Mouse (Mus musculus): ENCODE data around the gene Nacc2. TPM values are rescaled to one million over a fixed set of nuclear protein-coding genes. Genes with fewer than 3 reads are reported as not detected.

Nacc2 gene
- polyA plus RNA-seq, 1 experiment = 124 TPM

DNA sequence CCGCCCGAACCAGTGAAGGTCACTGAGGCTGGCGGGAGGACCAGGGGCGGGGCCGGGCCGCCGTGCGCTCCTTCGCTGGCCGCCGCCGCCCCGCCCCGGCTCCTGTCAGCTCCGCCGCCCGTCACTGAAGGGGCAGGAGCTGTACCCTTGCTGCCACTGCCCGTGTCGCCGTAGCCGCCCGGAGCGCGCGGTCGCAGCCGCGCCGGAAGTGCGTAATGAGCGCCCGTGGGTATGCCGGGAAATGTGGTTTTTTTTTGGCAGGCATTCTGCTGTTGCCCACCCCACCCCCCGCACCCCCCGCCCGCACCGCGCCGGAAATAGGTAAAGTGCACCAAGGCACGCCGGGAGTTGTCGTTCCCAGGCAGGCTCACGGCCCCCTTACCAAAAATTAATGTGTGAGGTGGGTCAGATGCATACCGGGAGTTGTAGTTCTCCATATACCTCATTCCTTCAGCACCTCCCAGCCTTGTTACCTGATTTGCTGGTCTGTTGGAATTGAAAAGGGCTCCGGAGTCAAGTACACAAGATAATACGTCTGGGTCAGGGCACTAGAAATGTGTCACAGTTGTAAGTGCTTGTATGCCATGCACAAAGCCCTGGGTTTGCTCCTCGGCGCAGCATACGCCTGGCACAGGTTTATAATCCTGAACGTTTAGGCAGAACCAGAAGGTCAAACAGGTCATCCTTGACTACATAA lies 101.3 kb downstream of the Nacc2 start, which contains the start of gene Ubac1:
TSS of gene Ubac1 (minus strand) at position 187 of the 697 bp plus-strand sequence.
- whole genome bisulfite sequencing = 5% methylated on average over 50 of the region's 50 CpGs
- H3K4me1 ChIP-seq (ENCODE audit: control insufficient read depth, insufficient read depth, low read length) = peaks cover 22% of the 10 kb centered on the region
- H3K27me3 ChIP-seq (ENCODE audit: control insufficient read depth, insufficient read depth, low read length) = no peaks in the 10 kb centered on the region
- peak within 1 kb of the TSS; percentile 82 for H3K4me3 ChIP-seq (replicated peaks; ENCODE audit: insufficient read depth, low read depth, low read length)
- H3K27ac ChIP-seq (ENCODE audit: insufficient read depth, low read length) = peak within 1 kb of the TSS; percentile 98
- TF ChIP-seq POLR2A (IDR thresholded peaks at IDR 0.05; ENCODE audit: borderline replicate concordance, insufficient read depth, low read length) = peak; percentile 57
- no peak for TF ChIP-seq CTCF (IDR thresholded peaks at IDR 0.05; ENCODE audit: borderline replicate concordance, insufficient read depth, low read depth, low read length)
- peak; percentile 94 to 98 for DNase-seq

- DNase-seq = peak; percentile 89 to 92
- Histone ChIP-seq H3K4me1 (ENCODE audit: control insufficient read depth, insufficient read depth, low read length) (peaks cover 22% of the 10 kb centered on the region), H3K27me3 (ENCODE audit: control insufficient read depth, insufficient read depth, low read length) (no peaks in the 10 kb centered on the region), H3K4me3 (replicated peaks; ENCODE audit: insufficient read depth, low read depth, low read length) (peak overlapping the region; percentile 82), H3K27ac (ENCODE audit: insufficient read depth, low read length) (peak overlapping the region; percentile 98)
- TF ChIP-seq POLR2A (IDR thresholded peaks at IDR 0.05; ENCODE audit: borderline replicate concordance, insufficient read depth, low read length) (peak; percentile 65; the same call in 1 of the 2 replicates), CTCF (IDR thresholded peaks at IDR 0.05; ENCODE audit: borderline replicate concordance, insufficient read depth, low read depth, low read length) (no peak)
- under 1% methylated on average over 38 of the region's 38 CpGs for WGBS
Observed at GRCm38 (mm10) chr2:26020714-26021560, 102.1 kb downstream of the Nacc2 start.

- WGBS = 32% methylated on average over 3 of the region's 3 CpGs
- TF ChIP-seq CTCF (IDR thresholded peaks at IDR 0.05; ENCODE audit: borderline replicate concordance, insufficient read depth, low read depth, low read length) (no peak), POLR2A (IDR thresholded peaks at IDR 0.05; ENCODE audit: borderline replicate concordance, insufficient read depth, low read length) (no peak)
- H3K27me3 ChIP-seq (ENCODE audit: control insufficient read depth, insufficient read depth, low read length) = no peaks in the 10 kb centered on the region
- peaks cover 22% of the 10 kb centered on the region for H3K4me1 ChIP-seq (ENCODE audit: control insufficient read depth, insufficient read depth, low read length)
- H3K4me3 ChIP-seq (replicated peaks; ENCODE audit: insufficient read depth, low read depth, low read length) = peak overlapping the region; percentile 82
- DNase-seq = no peak
- H3K27ac ChIP-seq (ENCODE audit: insufficient read depth, low read length) = peak overlapping the region; percentile 55
Observed at GRCm38 (mm10) chr2:26019923-26020322, 103.1 kb downstream of the Nacc2 start.

GRCm38 (mm10) chr2:26017326-26017725 lies 105.7 kb downstream of the Nacc2 start:
- TF ChIP-seq POLR2A (IDR thresholded peaks at IDR 0.05; ENCODE audit: borderline replicate concordance, insufficient read depth, low read length) = no peak
- no peak for TF ChIP-seq CTCF (IDR thresholded peaks at IDR 0.05; ENCODE audit: borderline replicate concordance, insufficient read depth, low read depth, low read length)

GRCm38 (mm10) chr2:26013674-26014073 lies 109.3 kb downstream of the Nacc2 start:
- no peak overlapping the region for H3K4me3 ChIP-seq (replicated peaks; ENCODE audit: insufficient read depth, low read depth, low read length)
- H3K27me3 ChIP-seq (ENCODE audit: control insufficient read depth, insufficient read depth, low read length) = no peaks in the 10 kb centered on the region
- WGBS = 91% methylated on average over 3 of the region's 3 CpGs
- DNase-seq = no peak
- TF ChIP-seq CTCF (IDR thresholded peaks at IDR 0.05; ENCODE audit: borderline replicate concordance, insufficient read depth, low read depth, low read length) (no peak), POLR2A (IDR thresholded peaks at IDR 0.05; ENCODE audit: borderline replicate concordance, insufficient read depth, low read length) (no peak)
- peaks cover 18% of the 10 kb centered on the region for H3K4me1 ChIP-seq (ENCODE audit: control insufficient read depth, insufficient read depth, low read length)
- no peak overlapping the region for H3K27ac ChIP-seq (ENCODE audit: insufficient read depth, low read length)

More at GRCm38 (mm10) chr2:26017326-26017725, 105.7 kb downstream of the Nacc2 start:
- no peak for DNase-seq
- WGBS = 23% methylated on average over 4 of the region's 4 CpGs
- no peak overlapping the region for H3K27ac ChIP-seq (ENCODE audit: insufficient read depth, low read length)
- H3K27me3 ChIP-seq (ENCODE audit: control insufficient read depth, insufficient read depth, low read length) = no peaks in the 10 kb centered on the region
- H3K4me1 ChIP-seq (ENCODE audit: control insufficient read depth, insufficient read depth, low read length) = peaks cover 22% of the 10 kb centered on the region
- H3K4me3 ChIP-seq (replicated peaks; ENCODE audit: insufficient read depth, low read depth, low read length) = no peak overlapping the region

DNA sequence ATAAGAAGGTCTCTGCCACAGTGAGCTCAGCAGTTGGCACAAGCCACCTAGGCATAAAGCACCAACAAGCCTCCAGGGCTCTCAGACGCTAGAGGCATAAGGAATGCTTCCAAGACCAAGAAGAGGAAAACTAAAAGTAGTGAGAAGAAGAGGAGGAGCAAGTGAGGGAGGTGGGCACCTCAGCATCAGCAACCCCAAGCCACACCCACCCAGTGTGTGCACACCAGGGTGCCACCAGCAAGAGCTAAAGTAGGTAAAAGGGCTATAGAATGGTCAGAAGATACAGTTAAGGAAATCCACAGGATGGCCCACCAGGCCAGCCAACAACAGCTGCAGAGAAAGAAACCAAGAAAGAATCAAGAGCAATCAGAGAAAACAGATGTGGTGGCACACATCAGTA lies 111.6 kb downstream of the Nacc2 start:
- no peak for DNase-seq
- WGBS = 7% methylated on average over 1 of the region's 1 CpGs
- Histone ChIP-seq H3K4me3 (replicated peaks; ENCODE audit: insufficient read depth, low read depth, low read length) (no peak overlapping the region), H3K27ac (ENCODE audit: insufficient read depth, low read length) (no peak overlapping the region), H3K4me1 (ENCODE audit: control insufficient read depth, insufficient read depth, low read length) (peaks cover 5% of the 10 kb centered on the region), H3K27me3 (ENCODE audit: control insufficient read depth, insufficient read depth, low read length) (no peaks in the 10 kb centered on the region)
- TF ChIP-seq POLR2A (IDR thresholded peaks at IDR 0.05; ENCODE audit: borderline replicate concordance, insufficient read depth, low read length) (no peak), CTCF (IDR thresholded peaks at IDR 0.05; ENCODE audit: borderline replicate concordance, insufficient read depth, low read depth, low read length) (no peak)

Other genes with a start within 250 kb of the Nacc2 start
- 35.7 and 39.7 TPM in 2 replicates for gene Camsap1, start 139.9 kb downstream of the Nacc2 start, polyA plus RNA-seq (2012; rRNA removed)
- gene Ubac1, start 101.5 kb downstream of the Nacc2 start, polyA plus RNA-seq (2012; rRNA removed) = 92.2 and 101 TPM in 2 replicates
- 1.1 and 1.3 TPM in 2 replicates for gene Lhx3, start 85.1 kb upstream of the Nacc2 start, polyA plus RNA-seq (2012; rRNA removed)
- 20.7 and 24.3 TPM in 2 replicates for gene Qsox2, start 114.3 kb upstream of the Nacc2 start, polyA plus RNA-seq (2012; rRNA removed)
- gene Ccdc187, start 171.3 kb upstream of the Nacc2 start, polyA plus RNA-seq (2012; rRNA removed) = 2.7 and 3.0 TPM in 2 replicates
- gene Gpsm1, start 192.3 kb upstream of the Nacc2 start, polyA plus RNA-seq (2012; rRNA removed) = 126 and 137 TPM in 2 replicates
- gene Dnlz, start 228.9 kb upstream of the Nacc2 start, polyA plus RNA-seq (2012; rRNA removed) = 32.6 and 34.9 TPM in 2 replicates
- 5.7 and 6.2 TPM in 2 replicates for gene Card9, start 237.7 kb upstream of the Nacc2 start, polyA plus RNA-seq (2012; rRNA removed)